Mouse (Mus musculus) adrenal gland, adult 18-20 months (tissue): ENCODE measurements at regions not wholly inside any gene's neighbourhood (a gene's known extent, or its start where the extent isn't known, plus 50 kb on each side); places are given as distances from the start of the nearest gene placed in this dataset.

Experiments
- DNase-seq, 2 experiments: peaks; one replicate each; pipeline ENCODE4 v3.0.0; 2021 to 2022; ENCODE audit warnings: low spot score in 2 of 2

GRCm38 (mm10) chr11:25538641-25539258, 671.8 kb downstream of the 5730522E02Rik start:
- no peak for DNase-seq

GRCm38 (mm10) chr11:25536069-25536468, 674.5 kb downstream of the 5730522E02Rik start:
- no peak for DNase-seq

GRCm38 (mm10) chr11:25533081-25533480, 677.5 kb downstream of the 5730522E02Rik start:
- DNase-seq: no peak

GRCm38 (mm10) chr11:25531668-25532398, 678.7 kb downstream of the 5730522E02Rik start:
- no peak for DNase-seq

- no peak for DNase-seq
These were observed 682.5 kb downstream of the 5730522E02Rik start for GRCm38 (mm10) chr11:25528056-25528455.

GRCm38 (mm10) chr11:25518903-25519302, 691.7 kb downstream of the 5730522E02Rik start:
- DNase-seq: no peak

- no peak for DNase-seq
These were observed 692.4 kb downstream of the 5730522E02Rik start for GRCm38 (mm10) chr11:25518131-25518530.

GRCm38 (mm10) chr11:25505500-25505899, 705.1 kb downstream of the 5730522E02Rik start:
- DNase-seq: no peak

- no peak for DNase-seq
These were observed 736.7 kb downstream of the 5730522E02Rik start for GRCm38 (mm10) chr11:25473682-25474365.

GRCm38 (mm10) chr11:25469819-25470218, 740.7 kb downstream of the 5730522E02Rik start:
- DNase-seq: no peak

GRCm38 (mm10) chr11:25437206-25437605, 773.4 kb downstream of the 5730522E02Rik start:
- DNase-seq: no peak

- no peak for DNase-seq
These were observed 774.9 kb downstream of the 5730522E02Rik start for GRCm38 (mm10) chr11:25435645-25436044.

GRCm38 (mm10) chr11:25423186-25423585, 787.4 kb downstream of the 5730522E02Rik start:
- DNase-seq: no peak

GRCm38 (mm10) chr11:25421486-25421885, 789.1 kb downstream of the 5730522E02Rik start:
- no peak for DNase-seq

GRCm38 (mm10) chr11:25410403-25411090, 800.0 kb downstream of the 5730522E02Rik start:
- DNase-seq: no peak

GRCm38 (mm10) chr11:25391649-25392048, 818.9 kb downstream of the 5730522E02Rik start:
- DNase-seq: no peak

GRCm38 (mm10) chr11:25367111-25367510, 843.5 kb downstream of the 5730522E02Rik start:
- no peak for DNase-seq

- no peak for DNase-seq
These were observed 845.1 kb downstream of the 5730522E02Rik start for GRCm38 (mm10) chr11:25365433-25365832.

- DNase-seq: no peak
These were observed 850.8 kb downstream of the 5730522E02Rik start for GRCm38 (mm10) chr11:25359723-25360122.

- DNase-seq: no peak
These were observed 852.7 kb downstream of the 5730522E02Rik start for GRCm38 (mm10) chr11:25357717-25358411.
